Mouse (Mus musculus) embryonic fibroblast, embryonic 13.5 days (primary cell): ENCODE measurements around the gene Chrna3.

ENCODE experiments used
- CTCF ChIP-seq: IDR thresholded peaks from 2 replicates; pipeline ENCODE4 v1.5.1; 2011; ENCODE audit warnings: mild to moderate bottlenecking, control low read depth, low read length, moderate library complexity, borderline replicate concordance; ENCODE audit not compliant: insufficient read depth
- POLR2A ChIP-seq: IDR thresholded peaks from 2 replicates; pipeline ENCODE4 v1.6.1; 2011; ENCODE audit warnings: low read depth, mild to moderate bottlenecking, control low read depth, low read length, moderate library complexity

GRCm38 (mm10) chr9:55045001-55045400 lies 18.6 kb upstream of the Chrna3 start:
- TF ChIP-seq CTCF, result no peak
- TF ChIP-seq POLR2A, result no peak
